Mouse (Mus musculus) myocyte (in vitro differentiated cells): ENCODE measurements around the gene Sall1.

ENCODE experiments used
- MYOG ChIP-seq, 3 experiments: IDR thresholded peaks; one replicate each; pipeline ENCODE4 v1.6.1; 2011; ENCODE audit warnings: control low read depth in 2 of 3, low read depth in 2 of 3, mild to moderate bottlenecking in 2 of 3; ENCODE audit not compliant: insufficient read length in 2 of 3, control insufficient read depth in 1 of 3, insufficient read depth in 1 of 3
- POLR2A ChIP-seq: IDR thresholded peaks from one replicate; pipeline ENCODE4 v1.6.1; 2011; ENCODE audit warnings: low read depth, mild to moderate bottlenecking, control low read depth, moderate library complexity; ENCODE audit not compliant: insufficient read length
- TCF12 ChIP-seq: IDR thresholded peaks from one replicate; pipeline ENCODE4 v1.6.1; 2011; ENCODE audit warnings: mild to moderate bottlenecking, control low read depth; ENCODE audit not compliant: poor library complexity, insufficient read depth, severe bottlenecking
- USF1 ChIP-seq: IDR thresholded peaks from one replicate; pipeline ENCODE4 v1.6.1; 2011; ENCODE audit warnings: low read depth, mild to moderate bottlenecking, control low read depth, moderate library complexity

DNA sequence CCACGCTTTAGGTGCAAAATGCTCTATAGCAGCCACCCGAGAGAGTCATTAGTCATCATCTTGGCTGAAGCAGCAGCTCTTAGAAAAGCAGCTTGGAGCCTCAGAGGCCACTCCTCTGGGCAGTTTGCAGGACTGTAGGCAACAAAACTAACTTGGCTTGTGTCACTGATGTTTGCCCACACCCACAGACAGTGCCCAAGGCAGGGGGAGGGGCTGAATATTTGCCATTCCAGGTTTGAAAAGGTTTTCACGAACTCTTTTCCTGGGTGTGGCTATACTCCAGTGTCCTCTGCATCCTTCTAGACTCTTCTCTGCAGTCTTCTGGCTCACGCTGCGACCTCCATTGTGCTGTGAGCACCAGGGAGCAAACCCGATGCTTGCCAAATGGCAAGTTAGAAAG, 28.4 kb downstream of the Sall1 start:
- TF ChIP-seq POLR2A (no peak), MYOG (IDR thresholded peaks at IDR 0.05; ENCODE audit: control insufficient read depth in 1 of 3, insufficient read depth in 1 of 3, insufficient read length in 2 of 3, low read depth in 2 of 3) (no peak), USF1 (no peak), TCF12 (no peak)
